Mouse (Mus musculus) urinary bladder, postnatal 4 days (tissue): ENCODE measurements around the gene Scaf8.
"Not testable (repeated sequence)": the region's sequence is repeated elsewhere in the genome, so short reads cannot be mapped to it uniquely, and the experiment has no call there.

ENCODE experiments used
- DNase-seq, 2 experiments: peaks; one replicate each; pipeline ENCODE4 v3.0.0; 2021 to 2022; ENCODE audit warnings: low spot score in 2 of 2

The Scaf8 gene

DNA sequence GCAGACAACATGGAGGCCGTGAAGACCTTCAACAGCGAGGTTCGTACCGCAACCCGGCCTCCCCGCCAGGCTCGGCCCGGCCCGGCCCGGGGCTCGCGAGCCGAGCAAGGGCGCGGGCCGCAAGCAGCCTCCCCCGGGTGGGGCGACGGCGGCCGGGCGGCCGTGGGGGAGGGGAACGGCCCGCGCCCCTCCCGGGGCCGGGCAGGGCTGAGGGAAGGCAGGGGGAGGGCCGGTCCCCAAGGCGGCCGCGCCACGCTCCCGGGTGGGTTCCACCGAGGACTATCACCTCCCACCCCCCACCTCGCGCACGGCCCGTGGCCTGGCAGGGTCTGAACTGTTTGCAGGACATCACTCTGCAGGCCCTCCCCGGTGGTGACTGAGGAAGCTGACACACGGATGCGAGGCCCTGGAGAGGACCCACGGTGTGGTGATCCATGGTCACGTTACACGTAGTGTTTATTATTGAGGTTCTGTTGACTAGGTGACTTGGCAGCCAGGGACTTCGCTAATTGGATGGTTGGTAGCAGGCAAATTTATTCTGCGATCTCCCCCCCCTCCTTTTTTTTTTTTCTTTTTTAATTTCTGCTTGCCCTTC, 705 bp downstream of the Scaf8 start:
- DNase-seq: peak in 1 of 2 experiments; percentile 68

DNA sequence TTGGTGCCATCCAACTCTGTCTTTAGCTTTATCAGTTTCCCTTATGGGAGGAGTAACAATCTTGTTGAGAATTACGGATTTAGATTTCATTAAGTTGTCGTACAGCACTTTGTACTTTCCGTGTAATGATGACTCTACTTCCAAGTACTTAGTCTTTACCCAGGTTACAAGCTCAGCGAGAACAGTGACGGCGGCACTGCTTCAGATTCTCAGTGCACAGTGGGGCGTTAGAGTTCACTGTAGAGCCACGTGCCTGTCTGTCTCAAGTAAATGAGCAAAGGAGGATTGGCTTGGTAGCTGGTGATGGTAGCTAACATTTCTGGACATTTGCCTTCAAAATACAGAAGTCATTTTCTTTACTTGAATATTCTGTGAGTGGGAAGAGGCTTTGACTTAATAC, 6.2 kb downstream of the Scaf8 start:
- DNase-seq: not testable (repeated sequence)

DNA sequence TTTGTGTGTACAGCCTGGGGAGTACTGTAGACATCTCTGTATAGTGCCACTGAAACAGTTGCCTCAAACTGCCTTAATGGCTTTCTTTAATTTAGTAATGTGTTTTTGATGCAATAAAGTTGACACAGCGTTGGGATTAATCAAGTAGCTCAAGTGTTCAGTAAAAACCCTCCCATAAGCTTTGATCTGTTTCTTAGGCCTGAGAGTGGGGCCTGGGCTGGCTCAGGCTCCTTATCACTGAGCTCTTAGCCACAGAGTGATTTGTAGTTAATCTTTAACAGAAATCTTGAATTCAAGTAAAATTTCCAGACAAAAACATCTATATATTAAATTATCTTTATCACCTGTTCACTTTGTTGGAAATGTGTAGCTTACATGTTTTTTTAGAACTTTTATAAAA, 8.8 kb downstream of the Scaf8 start:
- DNase-seq: not testable (repeated sequence)

DNA sequence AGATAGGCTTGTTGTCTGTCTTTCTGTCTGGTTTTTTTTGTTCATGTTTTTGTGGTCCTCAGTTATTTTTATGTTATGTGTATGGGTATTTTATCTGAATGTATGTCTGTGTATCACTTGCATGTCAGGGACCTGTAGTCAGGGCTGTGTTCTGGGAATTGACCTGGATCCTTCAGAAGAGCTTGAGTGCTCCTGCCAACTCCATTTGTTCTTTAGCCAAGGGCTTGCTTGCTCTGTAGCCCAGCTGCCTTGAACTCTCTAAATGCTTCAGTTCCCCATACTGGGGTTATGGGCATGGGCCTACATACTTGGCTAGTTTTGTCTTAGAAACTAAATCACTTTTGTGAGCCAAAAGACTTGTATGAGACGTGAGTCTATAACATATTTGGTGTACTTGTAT, 13.9 kb downstream of the Scaf8 start:
- DNase-seq: no peak

DNA sequence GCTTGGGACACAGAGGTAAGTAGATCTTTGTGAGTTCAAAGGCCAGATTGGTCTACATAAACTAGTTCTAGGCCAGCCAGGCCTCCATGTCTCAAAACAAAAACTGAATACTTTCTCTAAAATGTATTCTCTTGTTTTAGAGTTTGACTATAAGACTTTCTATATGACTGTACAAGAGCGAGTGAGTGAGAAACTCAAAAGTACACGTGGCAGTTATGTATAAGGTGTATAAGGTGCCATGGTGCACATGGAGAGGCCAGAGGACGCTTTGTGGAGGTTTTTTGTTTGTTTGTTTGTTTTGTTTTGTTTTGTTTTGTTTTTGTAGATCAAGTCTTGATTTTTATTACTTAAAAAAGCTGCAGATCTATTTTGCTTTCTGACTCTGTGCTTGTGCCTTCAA, 15.0 kb downstream of the Scaf8 start:
- DNase-seq: no peak

DNA sequence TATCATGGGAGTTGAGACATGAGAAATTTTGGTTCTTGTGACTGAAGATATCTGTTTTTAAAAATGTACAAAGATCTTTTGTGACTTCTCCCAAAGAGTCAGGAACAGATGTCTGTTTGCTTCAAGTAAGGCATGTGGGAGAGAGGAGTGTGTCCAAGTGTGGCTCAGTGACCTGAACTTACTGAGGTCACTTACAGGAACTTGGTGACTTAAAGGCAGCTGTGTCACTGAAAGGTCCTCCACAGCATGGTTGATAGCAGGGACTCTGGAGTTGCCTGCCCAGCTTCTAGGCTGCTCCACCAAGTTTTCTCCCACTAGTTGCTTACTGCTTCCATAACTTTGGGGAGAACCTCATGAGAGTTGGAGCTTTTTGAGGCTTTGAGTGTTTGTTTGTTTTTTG, 20.6 kb downstream of the Scaf8 start:
- DNase-seq: no peak

DNA sequence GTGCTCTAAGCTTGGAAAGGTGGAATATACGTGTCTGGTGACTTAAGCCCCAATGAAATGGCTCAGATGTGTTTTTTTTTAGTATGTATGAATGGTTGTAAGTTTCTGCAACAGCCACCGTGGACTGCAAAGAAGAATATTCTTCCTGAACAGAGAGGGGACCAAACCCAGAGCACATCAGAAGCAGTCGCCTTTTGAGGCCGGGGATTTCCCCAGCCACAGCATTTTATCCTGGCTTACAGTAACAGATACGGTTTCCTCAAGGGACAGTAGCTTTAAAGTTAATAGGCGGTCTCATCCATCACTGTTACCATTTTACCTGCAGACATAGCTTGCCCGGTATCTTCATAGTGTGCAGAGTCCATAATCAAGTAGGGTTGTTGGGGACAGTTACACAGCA, 21.4 kb downstream of the Scaf8 start:
- DNase-seq: no peak

DNA sequence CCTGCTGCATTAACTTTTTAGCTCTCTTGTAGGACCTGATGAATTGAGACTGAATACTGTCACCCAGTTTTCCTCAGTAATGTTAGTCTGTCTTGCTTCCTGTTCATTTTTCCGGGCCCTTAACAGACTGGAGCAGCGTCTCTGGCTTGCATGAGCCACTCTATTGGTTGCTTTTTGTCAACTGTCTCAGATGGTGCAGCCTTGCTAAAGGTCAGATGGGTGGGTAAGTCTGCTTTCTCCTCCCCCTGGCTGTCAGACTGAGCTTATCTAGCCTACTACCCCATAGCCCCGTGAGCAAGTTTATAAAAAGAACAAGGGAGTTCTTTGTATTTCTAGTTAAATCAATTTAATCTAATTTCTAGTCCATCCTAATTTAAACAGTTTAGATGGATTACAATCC, 23.6 kb downstream of the Scaf8 start:
- DNase-seq: no peak

DNA sequence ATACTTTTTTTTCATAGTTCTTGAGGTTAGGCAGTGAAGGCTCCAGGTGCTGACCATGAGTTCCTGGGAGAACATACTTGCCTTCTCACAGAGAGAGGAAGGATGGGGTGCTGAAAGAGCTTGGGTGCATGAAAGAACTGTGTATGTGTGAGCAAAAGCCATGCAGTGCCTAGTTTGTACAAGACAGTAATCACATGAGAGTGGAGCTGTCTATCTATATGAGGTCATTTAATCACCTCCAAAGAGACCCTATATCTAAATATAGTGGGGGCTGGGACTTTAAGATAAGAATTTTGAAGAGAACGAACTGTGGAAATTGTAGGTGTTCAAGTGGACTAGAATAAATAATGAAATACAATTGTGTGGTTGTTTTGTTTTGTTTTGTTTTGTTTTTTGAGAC, 25.3 kb downstream of the Scaf8 start:
- no peak for DNase-seq

DNA sequence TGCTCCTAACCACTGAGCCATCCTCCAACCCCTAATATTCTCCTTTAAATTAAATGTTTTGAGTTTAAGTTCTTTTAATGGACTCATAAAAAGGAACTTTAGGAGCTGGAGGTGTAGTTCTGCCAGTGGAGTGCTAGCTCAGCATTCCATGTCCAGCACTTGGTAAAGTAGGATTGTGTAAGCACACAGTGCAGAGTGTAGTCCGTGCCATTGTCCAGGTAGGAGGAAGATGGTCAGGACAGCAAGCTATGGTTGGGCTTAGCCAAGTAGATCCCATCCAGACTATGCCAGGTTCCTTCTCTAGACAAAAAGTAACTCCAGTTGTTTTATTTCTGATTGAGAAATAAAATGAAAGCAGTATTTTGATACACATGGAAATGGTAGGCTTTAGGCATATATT, 34.1 kb downstream of the Scaf8 start:
- no peak for DNase-seq

DNA sequence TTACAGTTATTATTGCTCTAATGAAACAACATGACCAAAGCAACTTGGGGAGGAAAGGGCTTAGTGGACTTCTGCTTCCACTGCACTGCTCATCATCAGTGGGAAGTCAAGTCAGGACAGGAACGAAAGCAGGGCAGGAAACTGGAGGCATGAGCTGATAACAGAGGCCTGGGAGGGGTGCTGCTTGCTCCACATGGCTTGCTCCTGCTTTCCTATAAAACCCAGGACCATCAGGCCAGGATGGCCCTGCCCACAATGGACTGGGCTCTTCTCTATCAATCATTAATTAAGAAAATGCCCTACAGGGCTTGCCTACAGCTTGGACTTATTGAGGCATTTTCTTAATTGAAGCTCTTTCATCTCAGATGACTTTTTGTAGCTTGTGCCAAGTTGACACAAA, 34.8 kb downstream of the Scaf8 start:
- DNase-seq: no peak

DNA sequence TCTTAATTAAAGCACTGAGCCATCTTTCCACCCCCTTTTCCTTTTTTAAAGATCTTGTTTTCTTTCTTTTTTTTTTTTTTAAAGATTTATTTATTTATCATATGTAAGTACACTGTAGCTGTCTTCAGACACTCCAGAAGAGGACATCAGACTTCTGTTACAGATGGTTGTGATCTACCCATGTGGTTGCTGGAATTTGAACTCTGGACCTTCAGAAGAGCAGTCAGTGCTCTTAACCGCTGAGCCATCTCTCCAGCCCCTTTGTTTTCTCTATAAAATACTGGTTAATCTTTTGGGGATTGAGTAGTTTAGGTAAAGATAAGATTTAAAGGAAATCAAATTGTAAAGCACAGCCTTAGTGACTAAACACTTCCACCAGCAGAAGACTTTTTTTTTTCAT, 35.9 kb downstream of the Scaf8 start:
- DNase-seq: not testable (repeated sequence)

DNA sequence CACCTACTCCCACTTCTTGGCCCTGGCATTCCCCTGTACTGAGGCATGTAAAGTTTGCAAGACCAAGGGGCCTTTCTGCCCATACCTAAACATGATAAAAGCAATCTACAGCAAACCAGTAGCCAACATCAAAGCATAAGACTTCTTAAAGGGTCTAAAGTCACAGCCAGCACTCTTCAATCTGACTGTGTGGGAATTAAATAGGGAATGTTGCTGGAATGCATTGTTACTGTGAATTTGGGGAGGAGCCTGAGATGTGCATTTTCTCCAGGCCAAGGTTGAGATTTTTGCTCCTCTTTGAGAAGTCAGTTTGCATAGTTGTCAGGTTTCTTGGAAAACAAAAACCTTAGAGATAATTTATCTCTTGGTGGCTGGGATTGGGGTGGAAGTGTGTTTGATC, 36.4 kb downstream of the Scaf8 start:
- no peak for DNase-seq

DNA sequence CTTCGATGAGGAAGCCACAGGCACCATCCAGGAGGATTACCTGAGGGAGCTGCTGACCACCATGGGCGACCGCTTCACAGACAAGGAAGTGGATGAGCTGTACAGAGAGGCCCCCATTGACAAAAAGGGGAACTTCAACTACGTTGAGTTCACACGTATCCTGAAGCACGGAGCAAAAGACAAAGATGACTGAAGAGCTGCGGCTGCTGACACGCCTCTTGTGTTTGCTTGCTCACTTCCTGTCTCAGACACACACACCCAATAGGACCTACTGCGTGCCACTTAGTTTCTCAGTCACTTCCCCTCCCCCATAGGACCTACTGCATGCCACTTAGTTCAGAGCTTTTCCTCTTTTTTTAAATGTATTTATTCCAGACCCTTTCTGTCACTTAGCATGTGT, 41.4 kb downstream of the Scaf8 start:
- not testable (repeated sequence) for DNase-seq

DNA sequence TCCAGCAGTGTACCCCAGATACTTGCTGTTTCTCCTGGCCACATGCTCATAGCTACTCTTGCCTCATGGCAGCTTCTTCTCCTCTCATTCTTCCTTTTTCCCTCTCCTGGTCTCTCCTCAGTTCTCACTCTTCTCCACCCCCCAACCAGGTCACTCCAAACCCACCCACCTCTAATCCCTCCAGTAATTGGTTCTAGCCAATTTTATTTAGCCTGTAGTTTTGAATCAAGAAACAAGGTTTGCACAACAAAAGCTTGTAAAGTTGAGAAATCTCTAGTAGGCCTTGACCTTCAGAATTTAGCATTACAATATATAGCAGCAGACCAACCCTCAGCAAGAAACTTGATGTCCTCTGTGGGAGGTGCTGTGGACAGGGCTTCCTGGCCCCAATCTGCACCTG, 42.2 kb downstream of the Scaf8 start:
- DNase-seq: no peak

DNA sequence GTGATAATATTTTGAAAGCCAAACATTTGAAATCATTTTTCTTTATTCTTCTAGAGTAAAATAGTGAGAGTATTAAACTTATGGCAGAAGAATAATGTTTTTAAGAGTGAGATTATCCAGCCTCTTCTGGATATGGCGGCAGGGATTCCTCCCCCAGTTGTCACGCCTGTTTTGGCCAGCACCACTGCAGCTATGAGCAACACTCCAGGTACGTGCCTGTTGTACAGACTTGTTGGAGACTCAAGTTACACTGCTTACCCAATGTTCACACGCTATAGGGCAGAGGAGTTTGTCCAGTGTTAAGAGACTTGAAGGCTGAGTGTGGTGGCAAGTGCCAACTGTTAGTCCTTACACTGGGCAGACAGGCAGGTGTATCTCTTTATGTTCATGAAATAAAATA, 48.1 kb downstream of the Scaf8 start:
- DNase-seq: no peak

DNA sequence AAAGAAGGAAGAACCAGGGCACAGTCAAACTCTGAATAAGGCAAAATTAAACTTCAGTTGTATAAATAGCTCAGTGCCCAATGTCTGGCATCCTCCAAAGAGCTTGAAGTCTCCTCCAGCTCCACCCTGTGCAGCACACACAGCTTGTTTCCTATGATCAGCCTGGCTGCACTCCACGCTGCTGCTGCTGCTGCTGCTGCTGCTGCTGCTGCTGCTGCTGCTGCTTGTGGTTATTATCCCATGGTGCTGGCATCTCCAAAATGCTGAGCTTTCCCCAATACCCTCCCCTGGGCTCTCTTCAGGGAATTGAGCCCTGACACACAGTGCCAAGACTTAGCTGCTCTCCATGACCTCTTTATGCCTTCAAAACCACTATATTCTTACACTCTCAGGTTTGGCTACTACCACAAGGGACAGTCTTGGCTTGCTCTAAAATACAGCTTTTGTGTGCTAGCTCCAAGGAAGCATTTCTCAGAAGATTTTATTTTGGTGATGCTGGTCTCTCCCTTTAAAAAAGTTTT, 65.7 kb downstream of the Scaf8 start:
- not testable (repeated sequence) for DNase-seq

DNA sequence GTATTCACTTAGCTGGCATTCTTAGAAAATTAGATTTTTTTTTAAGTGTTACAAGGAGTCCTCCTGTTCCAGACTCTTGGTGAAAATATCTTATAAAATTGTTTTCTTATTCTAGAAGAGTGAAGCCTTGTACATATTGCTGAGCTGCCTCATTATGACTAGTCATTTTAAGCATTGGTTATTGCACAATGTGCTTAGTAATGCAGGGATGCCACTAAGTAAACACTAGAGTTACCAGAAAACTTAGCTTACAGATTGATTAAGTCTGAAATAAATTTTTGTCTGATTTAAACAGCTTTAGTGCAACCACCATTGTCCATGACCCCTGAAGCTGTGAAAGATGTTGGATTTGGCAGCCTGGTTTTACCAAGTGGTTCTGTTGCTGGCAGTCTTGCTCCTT, 80.7 kb downstream of the Scaf8 start:
- DNase-seq: not testable (repeated sequence)

DNA sequence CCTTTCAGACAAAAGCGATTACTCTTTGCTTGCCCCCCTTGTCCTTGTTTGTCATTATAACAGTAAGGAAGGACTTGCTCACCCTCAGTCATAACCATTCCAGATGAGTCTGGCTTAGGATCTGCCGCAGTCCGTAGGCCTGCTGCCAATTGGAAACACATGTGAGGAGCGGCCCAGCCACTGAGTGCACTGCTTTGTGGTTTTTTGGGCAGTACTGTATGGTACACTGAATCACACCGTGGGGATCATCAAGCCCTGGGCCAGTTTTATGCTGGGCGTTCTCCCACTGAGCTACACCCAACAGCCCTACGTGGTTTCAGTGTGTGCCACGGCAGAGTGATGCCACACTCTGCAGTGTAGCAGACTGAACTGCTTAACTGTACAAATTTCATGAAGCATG, 85.6 kb downstream of the Scaf8 start:
- no peak for DNase-seq

DNA sequence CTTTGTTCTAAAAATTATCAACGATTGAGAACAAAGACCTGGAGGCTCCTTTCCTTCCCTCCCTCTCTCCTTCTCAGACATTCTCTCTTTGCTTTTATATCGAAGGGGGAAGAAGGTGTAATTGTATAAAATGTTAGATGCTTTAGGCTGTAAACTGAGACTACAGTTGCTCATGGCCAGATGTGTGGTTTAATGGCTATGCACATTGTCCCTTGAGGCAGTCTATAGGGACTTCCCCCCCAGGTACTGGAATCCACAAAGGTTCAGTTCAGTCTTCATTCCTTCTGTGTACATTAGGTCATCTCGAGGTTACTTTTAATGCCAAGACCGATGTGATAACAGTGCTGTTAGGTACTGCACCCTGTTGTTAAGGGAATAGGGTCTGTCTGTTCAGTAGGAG, 89.1 kb downstream of the Scaf8 start:
- DNase-seq: no peak

DNA sequence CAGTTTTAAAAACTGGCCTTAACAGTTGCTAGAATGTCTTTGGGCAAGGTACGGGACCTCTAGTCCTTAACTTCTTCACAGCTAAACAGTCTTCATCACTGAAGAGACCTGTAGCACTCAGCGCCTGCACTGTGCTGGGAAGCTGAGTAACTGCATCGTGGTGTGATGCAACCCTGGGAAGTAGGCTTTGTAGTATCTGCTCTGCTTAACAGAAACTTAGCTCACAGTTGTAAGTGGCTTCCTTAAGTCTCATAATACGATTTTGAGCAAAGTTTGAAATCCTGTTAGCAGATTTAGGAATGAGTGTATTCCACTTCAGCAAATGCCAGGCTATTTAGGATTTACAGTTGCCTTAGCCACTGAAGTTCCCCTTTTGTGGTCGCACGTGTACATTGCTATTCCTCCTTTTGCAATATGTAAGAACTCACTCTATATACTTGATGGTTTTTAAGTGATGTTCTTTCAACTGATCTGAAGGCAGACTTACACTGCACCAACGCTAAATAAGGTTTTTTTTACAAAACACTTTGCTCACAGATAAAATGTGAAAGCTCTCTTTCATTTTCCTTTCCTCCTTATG, 90.1 kb downstream of the Scaf8 start:
- no peak for DNase-seq

DNA sequence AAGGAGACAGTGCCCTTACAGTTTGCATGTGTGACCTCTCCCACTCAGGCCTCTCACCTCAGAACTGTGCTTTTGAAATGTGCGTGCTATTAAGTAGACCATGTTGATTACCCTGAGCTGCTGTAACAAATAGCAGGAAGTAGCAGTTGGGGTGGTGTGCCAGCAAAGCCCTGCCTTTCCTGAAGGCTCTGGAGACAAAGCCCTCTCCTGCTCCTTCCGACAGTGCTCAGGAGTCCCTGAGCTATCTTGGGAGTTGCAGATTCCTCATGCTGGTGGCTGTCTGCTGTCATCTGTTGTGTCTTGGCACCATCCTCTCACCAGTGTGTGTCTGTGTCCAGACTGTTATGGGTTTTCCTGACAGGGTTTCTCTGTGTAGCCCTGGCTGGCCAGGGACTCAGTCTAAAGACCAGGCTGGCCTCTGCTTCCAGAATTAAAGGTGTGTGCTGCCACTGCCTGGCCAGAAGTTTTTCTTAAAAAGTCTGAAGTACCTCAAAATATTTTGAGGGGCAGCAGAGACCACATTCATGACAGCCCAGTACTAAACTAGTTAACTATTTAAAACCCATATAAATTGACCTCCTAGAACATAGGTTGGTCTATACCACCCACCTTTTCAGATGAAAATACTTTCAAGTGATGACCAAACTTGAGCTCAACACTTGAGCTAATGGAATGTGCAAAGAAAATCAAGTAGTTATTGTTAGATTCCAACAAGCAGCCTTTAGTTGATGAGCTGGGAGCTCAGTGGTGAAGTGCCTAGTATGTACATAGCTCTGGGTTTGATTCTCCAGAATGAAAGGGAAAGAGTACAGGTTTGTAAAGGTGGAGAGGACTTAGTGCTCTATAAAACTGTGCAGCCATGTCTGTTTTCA, 92.0 kb downstream of the Scaf8 start:
- DNase-seq: no peak
